Mouse (Mus musculus) adrenal gland, adult 10 weeks (tissue): ENCODE results near the gene Olfr1089. TPM values are rescaled to one million over a fixed set of nuclear protein-coding genes. Genes with fewer than 3 reads are reported as not detected.

Source experiments
- polyA plus RNA-seq: library from polyadenylated mRNA; stranded (reverse); fragments of 350-450 nt; fragmentation: Illumina TruSeq; extraction: RNeasy Lipid Tissue Mini Kit (QIAGEN cat#74804); gene quantifications from one replicate; pipeline ENCODE4 v1.2.3, GENCODE M21; 2014; ENCODE audit warnings: low read depth, low replicate concordance

Gene Olfr1089
- not detected for polyA plus RNA-seq

DNA sequence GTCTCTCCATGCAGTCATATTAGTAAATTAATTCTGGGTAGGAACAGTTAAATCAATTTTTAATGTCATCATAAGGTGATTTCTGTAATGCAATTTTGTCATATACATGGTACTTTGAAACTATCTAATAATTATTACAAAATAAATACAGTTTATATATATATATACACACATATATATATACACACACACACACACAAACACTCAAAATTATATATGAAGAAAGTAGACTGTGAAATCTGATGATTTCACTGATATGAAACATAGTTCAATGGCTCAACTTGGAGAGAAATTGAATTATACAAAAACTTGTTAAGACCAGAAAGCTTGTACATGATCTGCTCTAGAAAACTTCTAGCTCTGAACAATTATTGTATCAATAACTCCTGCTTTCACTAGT is at the start of gene Olfr1089:
Gene Olfr1089, minus strand, starts transcription at position 101 of the 400 bp plus-strand sequence.

DNA sequence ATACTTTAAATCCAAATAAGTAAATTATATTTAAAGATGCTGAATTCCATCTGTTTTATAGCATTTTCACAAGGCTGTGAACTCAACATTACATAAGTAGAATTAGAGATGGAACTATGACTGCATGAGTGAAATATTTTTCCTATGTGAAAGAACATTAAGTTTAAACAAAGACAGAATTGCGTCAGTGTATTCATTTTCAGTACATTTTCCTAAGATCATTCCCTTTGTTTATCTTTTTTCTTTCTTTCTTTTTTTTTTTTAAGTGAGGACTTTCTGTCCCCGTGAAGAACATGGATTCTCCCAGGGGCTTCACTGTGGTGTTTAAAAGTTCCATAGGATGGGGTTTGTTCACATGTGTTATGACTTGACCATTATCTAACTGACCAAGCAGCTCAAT is 48.7 kb upstream of the Olfr1089 start, which contains the start of gene Olfr1093:
Gene Olfr1093, plus strand, starts transcription at position 301 of the 400 bp plus-strand sequence.

DNA sequence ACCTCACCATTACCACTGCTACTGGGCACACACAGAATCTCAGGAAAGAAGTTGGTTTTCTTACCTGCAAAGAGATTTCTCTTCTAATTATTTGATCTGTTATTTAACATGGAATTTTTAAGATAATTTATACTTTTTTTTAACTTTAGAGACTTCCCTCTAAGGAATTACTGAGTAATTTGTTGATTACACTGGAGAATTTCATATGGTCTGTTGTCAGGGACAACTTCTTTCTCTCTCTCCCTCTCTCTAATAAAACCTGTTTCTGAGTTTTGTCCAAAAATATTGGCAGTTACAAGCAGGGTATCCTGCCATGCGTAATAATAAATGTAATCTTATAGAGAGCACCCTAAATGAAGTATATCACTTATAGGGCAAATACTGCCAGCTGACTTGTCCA is 25.4 kb upstream of the Olfr1089 start, which contains the start of gene Olfr1090:
Gene Olfr1090, minus strand, starts transcription at position 101 of the 400 bp plus-strand sequence.

DNA sequence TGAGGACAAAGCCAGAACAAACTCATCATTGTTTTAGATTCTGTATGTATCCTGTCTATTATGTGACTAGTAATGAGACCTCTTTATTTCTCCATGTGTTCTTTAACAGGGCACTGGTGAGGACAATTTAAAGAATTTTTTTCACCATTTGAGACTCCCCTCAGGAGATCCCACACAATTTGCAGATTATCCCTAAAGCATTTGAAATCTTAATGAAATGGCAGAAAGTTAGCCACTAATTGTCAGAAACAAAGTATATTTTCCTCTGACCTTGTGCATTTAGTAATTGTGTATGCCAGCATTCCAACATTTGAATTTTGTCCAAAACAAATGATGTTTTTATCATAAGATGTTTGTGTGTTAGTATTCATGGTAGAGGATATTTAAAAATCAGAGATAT is 35.2 kb downstream of the Olfr1089 start, which contains the start of gene Olfr1087:
Gene Olfr1087, minus strand, starts transcription at position 101 of the 400 bp plus-strand sequence.

Other genes with a start within 250 kb of the Olfr1089 start
- gene Olfr228, start 246.3 kb downstream of the Olfr1089 start, polyA plus RNA-seq = not detected
- not detected for gene Olfr1076, start 225.2 kb downstream of the Olfr1089 start, polyA plus RNA-seq
- gene Olfr1079, start 191.2 kb downstream of the Olfr1089 start, polyA plus RNA-seq = not detected
- gene Olfr1080, start 175.5 kb downstream of the Olfr1089 start, polyA plus RNA-seq = not detected
- not detected for gene Olfr1082, start 134.7 kb downstream of the Olfr1089 start, polyA plus RNA-seq
- not detected for gene Olfr1084, start 94.0 kb downstream of the Olfr1089 start, polyA plus RNA-seq
- gene Olfr1085, start 71.7 kb downstream of the Olfr1089 start, polyA plus RNA-seq = not detected
- not detected for gene Olfr1086, start 53.6 kb downstream of the Olfr1089 start, polyA plus RNA-seq
- not detected for gene Olfr1087, start 35.3 kb downstream of the Olfr1089 start, polyA plus RNA-seq
- not detected for gene Olfr1090, start 25.3 kb upstream of the Olfr1089 start, polyA plus RNA-seq
- gene Olfr1093, start 48.8 kb upstream of the Olfr1089 start, polyA plus RNA-seq = not detected
- not detected for gene Olfr141, start 76.3 kb upstream of the Olfr1089 start, polyA plus RNA-seq
- not detected for gene Olfr1094, start 91.0 kb upstream of the Olfr1089 start, polyA plus RNA-seq
- gene Olfr1095, start 118.0 kb upstream of the Olfr1089 start, polyA plus RNA-seq = not detected
- gene Gm13723, start 141.1 kb upstream of the Olfr1089 start, polyA plus RNA-seq = not detected
- not detected for gene Olfr1097, start 158.5 kb upstream of the Olfr1089 start, polyA plus RNA-seq
- gene Olfr1098, start 190.8 kb upstream of the Olfr1089 start, polyA plus RNA-seq = not detected
- gene Olfr1099, start 227.0 kb upstream of the Olfr1089 start, polyA plus RNA-seq = not detected
- not detected for gene Olfr1100, start 246.3 kb upstream of the Olfr1089 start, polyA plus RNA-seq